Mouse (Mus musculus): ENCODE measurements around the gene Gm20388. TPM values are rescaled to one million over a fixed set of nuclear protein-coding genes. Genes with fewer than 3 reads are reported as not detected.

Gene Gm20388
- polyA plus RNA-seq, 1 experiment from 2014 or later: not detected

DNA sequence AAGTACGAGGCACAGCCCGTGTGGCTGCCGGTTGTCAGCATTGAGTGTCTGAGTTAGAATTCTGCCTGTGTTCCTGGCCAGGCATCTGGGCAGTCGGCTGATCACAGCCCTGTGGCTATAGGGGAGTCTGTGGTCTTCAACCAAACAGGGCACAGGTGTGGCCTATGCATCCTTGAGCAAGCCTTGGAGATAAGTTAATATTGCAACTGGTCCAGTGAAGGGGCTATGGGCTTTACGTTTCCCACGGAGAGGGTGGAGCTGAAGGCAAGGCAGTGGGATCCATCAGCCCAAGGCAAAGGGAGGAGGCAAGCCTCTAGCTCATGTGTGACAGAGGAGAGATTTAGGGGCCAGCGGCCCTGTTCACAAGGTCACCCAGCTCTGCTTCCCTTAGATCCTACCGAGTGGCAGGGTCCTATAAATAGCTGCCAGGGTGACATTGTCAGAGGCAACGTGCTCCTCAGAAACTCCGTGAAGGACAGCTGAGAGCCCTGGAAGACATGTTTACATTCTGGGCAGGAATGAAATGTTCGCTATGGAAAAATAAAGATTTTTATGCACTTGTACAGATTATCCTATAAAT, 4229.7 kb downstream of the Gm20388 start:
- Histone ChIP-seq H3K4me2 (peak overlapping the region; percentile 19; the same call in 1 of the 2 replicates), H3K9me3 (ENCODE audit: control insufficient read depth, low read length) (no peaks in the 10 kb centered on the region), H3K27ac (ENCODE audit: low read depth, low read length) (no peak overlapping the region), H3K4me3 (ENCODE audit: low read depth, low read length) (no peak overlapping the region), H3K9ac (ENCODE audit: low read length) (no peak overlapping the region), H3K27me3 (ENCODE audit: control insufficient read depth, insufficient read depth, low read length) (no peaks in the 10 kb centered on the region), H3K4me1 (ENCODE audit: control insufficient read depth, insufficient read depth, low read length) (peaks cover 12% of the 10 kb centered on the region), H3K36me3 (ENCODE audit: control insufficient read depth, insufficient read depth, low read length) (no peaks in the 10 kb centered on the region)
- 72% methylated on average over 11 of the region's 11 CpGs for WGBS
- DNase-seq (ENCODE audit: low spot score, missing footprints) (peak; percentile 39), ATAC-seq (ENCODE audit: low FRiP score) (no peak)

DNA sequence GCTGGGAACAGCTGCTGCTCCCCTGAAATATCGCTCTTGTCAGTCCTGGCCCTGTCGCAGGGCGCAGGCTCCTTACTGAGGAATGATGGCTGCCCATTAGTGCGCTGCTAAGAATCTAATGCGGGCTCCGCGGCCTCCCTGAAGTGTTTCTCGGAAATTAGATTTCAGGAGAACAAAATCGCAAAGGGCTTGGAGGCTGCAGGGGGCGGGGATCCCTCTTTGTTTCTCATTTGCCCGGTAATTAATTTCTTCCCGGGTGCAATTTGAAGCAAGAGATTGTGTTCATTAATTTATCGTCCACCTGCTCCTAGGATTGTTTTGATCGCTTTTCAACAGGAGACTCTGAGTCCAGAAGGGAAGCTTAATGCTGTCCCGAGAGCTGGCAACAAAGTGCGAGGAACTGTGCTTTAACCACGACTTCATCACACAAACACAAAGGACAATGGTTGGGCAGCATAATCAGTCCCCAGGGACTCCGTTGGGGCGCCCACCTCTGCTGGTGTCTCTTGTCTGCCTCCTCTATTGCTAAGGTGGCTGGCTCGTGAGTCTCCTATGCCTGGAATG, 4230.3 kb downstream of the Gm20388 start:
- peaks cover 12% of the 10 kb centered on the region for H3K4me1 ChIP-seq (ENCODE audit: control insufficient read depth, insufficient read depth, low read length)
- ATAC-seq (ENCODE audit: low FRiP score) (0 out of 2 replicates have a peak, but pooled peaks have one; percentile 42), DNase-seq (ENCODE audit: low spot score, missing footprints) (peak; percentile 83)
- H3K9ac ChIP-seq (ENCODE audit: low read length): peak overlapping the region; percentile 2; the same call in 1 of the 2 replicates
- WGBS: 37% methylated on average over 20 of the region's 20 CpGs
- no peaks in the 10 kb centered on the region for H3K27me3 ChIP-seq (ENCODE audit: control insufficient read depth, insufficient read depth, low read length)
- H3K27ac ChIP-seq (ENCODE audit: low read depth, low read length): peak overlapping the region; percentile 7; the same call in 1 of the 2 replicates
- H3K36me3 ChIP-seq (ENCODE audit: control insufficient read depth, insufficient read depth, low read length): no peaks in the 10 kb centered on the region
- H3K4me2 ChIP-seq: peak overlapping the region; percentile 19; the same call in 1 of the 2 replicates
- no peak overlapping the region for H3K4me3 ChIP-seq (ENCODE audit: low read depth, low read length)
- H3K9me3 ChIP-seq (ENCODE audit: control insufficient read depth, low read length): no peaks in the 10 kb centered on the region

DNA sequence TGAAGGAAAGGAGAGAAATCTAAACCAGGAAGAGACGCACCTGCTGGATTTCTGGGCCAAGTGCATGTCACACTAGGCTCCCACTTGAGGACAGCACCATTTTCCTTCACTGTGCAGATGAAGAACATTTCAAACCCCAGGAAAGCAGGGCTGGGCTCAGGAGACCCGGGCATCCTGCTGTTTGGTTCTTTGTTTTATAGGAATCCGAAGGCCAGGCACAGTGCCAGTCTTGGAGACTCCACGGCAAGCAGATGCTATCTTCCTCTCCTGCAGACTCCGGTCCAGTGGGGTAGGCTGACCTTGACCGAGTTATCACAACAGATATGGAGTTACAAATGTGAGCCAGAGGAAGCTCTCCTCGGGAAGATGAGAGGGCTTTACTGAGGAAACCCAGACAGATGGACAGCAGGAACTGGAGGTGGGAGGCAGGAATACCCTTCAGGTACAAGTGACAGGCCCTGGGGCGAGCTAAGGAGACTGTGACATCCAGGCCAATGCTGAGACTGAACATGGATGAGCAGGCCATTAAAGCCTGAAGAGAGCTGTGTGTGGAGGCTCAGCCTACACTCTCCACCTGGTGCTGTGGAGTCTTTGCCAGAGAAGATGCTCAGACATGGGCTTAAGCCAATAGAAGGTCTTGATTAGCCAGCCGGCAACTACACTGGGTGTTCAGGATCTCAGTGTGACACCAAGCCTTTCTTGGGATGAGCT, 4231.2 kb downstream of the Gm20388 start:
- no peak overlapping the region for H3K27ac ChIP-seq (ENCODE audit: low read depth, low read length)
- WGBS: 76% methylated on average over 9 of the region's 9 CpGs

DNA sequence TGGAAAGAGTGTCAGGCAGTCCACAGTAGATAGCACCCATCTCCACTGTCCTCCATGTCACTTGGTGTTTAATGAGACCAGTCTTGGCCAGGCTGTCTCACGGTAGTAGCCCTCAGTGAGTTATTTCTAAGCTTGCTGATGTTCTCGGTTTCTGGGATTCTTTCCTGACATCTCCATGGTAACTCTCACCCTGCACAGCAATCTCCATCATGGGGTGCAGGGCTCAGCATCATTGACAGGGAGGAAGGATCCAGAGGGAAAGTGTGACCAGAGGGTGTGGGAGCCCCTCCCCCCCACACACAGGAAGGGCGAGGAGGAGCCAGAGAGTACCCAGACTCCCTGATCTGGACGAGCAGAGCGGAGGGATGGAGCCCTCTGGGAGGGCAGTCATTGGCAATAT, 4232.4 kb downstream of the Gm20388 start:
- no peak overlapping the region for H3K4me3 ChIP-seq (ENCODE audit: low read depth, low read length)
- H3K9ac ChIP-seq (ENCODE audit: low read length): no peak overlapping the region
- H3K4me1 ChIP-seq (ENCODE audit: control insufficient read depth, insufficient read depth, low read length): peaks cover 11% of the 10 kb centered on the region
- H3K36me3 ChIP-seq (ENCODE audit: control insufficient read depth, insufficient read depth, low read length): no peaks in the 10 kb centered on the region
- no peaks in the 10 kb centered on the region for H3K9me3 ChIP-seq (ENCODE audit: control insufficient read depth, low read length)
- 33% methylated on average over 5 of the region's 5 CpGs for WGBS
- no peak overlapping the region for H3K27ac ChIP-seq (ENCODE audit: low read depth, low read length)
- DNase-seq (ENCODE audit: low spot score, missing footprints): peak; percentile 61
- H3K27me3 ChIP-seq (ENCODE audit: control insufficient read depth, insufficient read depth, low read length): no peaks in the 10 kb centered on the region
- H3K4me2 ChIP-seq: no peak overlapping the region
- ATAC-seq (ENCODE audit: low FRiP score): no peak

More for the DNA sequence above, 4231.2 kb downstream of the Gm20388 start:
- Histone ChIP-seq H3K9me3 (ENCODE audit: control insufficient read depth, low read length) (no peaks in the 10 kb centered on the region), H3K4me1 (ENCODE audit: control insufficient read depth, insufficient read depth, low read length) (peaks cover 12% of the 10 kb centered on the region), H3K4me2 (no peak overlapping the region), H3K9ac (ENCODE audit: low read length) (no peak overlapping the region), H3K36me3 (ENCODE audit: control insufficient read depth, insufficient read depth, low read length) (no peaks in the 10 kb centered on the region), H3K27me3 (ENCODE audit: control insufficient read depth, insufficient read depth, low read length) (no peaks in the 10 kb centered on the region), H3K4me3 (ENCODE audit: low read depth, low read length) (no peak overlapping the region)
- peak; percentile 79 for DNase-seq (ENCODE audit: low spot score, missing footprints)
- no peak for ATAC-seq (ENCODE audit: low FRiP score)

DNA sequence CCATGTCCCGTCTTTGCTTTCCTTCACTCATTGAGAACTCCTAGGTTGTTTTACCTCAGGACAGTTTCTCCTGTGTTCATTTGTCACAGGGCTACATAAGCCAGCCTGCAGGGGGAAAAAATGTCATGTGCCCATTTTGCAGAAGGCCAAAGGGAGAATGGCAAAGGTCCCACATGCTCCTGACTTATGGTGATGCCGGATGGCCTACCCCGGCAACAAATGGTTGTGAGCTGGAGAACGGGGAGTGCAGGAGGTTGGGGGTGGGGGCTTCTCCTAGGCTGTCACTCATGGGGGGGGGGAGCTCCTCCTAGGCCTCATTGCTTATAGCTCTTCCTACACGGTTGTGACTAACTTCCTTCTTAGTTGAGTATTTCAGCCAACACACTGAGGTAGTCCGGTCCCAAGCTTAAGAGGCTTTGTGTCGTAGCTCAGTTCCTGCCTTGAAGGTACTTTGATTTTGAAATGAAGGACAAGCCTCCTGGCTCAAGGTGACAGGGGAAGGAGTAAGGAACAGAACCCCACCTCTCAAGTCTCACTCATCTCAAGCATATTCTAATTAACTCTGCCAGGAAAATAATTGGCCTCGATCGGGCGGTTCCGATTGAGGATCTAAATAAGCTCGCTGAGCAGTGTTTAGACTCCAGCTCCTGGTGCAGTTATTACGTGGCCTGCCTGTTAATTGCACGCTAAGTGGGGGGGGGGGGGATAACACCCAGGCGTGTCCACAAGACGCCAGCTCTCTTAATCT, 4233.4 kb downstream of the Gm20388 start:
- no peak overlapping the region for H3K9ac ChIP-seq (ENCODE audit: low read length)
- H3K4me2 ChIP-seq: no peak overlapping the region
- no peak overlapping the region for H3K4me3 ChIP-seq (ENCODE audit: low read depth, low read length)
- no peaks in the 10 kb centered on the region for H3K9me3 ChIP-seq (ENCODE audit: control insufficient read depth, low read length)
- peak; percentile 72 for DNase-seq (ENCODE audit: low spot score, missing footprints)
- no peaks in the 10 kb centered on the region for H3K27me3 ChIP-seq (ENCODE audit: control insufficient read depth, insufficient read depth, low read length)
- ATAC-seq (ENCODE audit: low FRiP score): no peak
- H3K4me1 ChIP-seq (ENCODE audit: control insufficient read depth, insufficient read depth, low read length): peaks cover 7% of the 10 kb centered on the region
- H3K27ac ChIP-seq (ENCODE audit: low read depth, low read length): no peak overlapping the region
- no peaks in the 10 kb centered on the region for H3K36me3 ChIP-seq (ENCODE audit: control insufficient read depth, insufficient read depth, low read length)
- WGBS: 90% methylated on average over 16 of the region's 16 CpGs

DNA sequence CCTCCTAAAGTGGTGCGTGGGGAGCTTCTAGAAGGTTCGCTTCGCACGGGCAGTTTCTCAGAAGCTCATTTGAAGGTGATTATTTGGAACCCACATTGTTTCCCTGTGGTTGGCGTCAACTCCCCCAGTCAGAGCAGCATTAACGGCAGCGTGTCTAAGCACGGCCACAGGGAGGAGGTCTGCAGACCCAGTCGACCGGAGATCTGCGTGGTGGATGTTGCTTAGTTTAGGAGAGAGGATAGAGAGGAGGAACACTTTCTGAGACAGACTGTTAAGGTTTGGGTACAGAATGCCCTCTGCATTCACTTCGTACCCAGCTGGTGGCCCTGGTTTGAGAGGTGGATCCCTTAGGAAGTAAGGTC, 4234.0 kb downstream of the Gm20388 start:
- Histone ChIP-seq H3K9ac (ENCODE audit: low read length) (no peak overlapping the region), H3K27me3 (ENCODE audit: control insufficient read depth, insufficient read depth, low read length) (no peaks in the 10 kb centered on the region), H3K4me3 (ENCODE audit: low read depth, low read length) (no peak overlapping the region), H3K4me1 (ENCODE audit: control insufficient read depth, insufficient read depth, low read length) (peaks cover 7% of the 10 kb centered on the region), H3K4me2 (no peak overlapping the region), H3K27ac (ENCODE audit: low read depth, low read length) (no peak overlapping the region), H3K9me3 (ENCODE audit: control insufficient read depth, low read length) (no peaks in the 10 kb centered on the region), H3K36me3 (ENCODE audit: control insufficient read depth, insufficient read depth, low read length) (no peaks in the 10 kb centered on the region)
- DNase-seq (ENCODE audit: low spot score, missing footprints) (no peak), ATAC-seq (ENCODE audit: low FRiP score) (no peak)
- 76% methylated on average over 12 of the region's 12 CpGs for WGBS

DNA sequence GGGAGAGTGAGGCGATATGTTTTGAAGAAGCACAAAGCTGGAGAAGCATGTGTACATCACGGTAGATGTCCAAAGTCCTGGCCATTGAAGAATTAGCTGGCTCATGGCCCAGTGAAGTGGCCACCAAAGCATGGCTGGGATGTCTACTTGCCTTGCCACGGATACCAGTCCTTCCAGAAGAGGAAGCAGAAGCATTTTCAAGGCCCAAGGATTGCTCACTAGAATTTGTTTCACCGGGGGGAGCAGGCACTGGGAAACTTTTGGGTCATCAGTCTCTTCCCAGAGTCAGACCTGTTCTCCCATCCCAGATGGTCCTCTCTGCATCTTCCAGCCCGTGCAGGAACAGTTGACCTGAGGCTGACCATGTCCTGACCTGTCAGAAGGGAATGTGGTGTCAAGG, 4235.6 kb downstream of the Gm20388 start:
- ATAC-seq (ENCODE audit: low FRiP score): no peak
- no peak overlapping the region for H3K27ac ChIP-seq (ENCODE audit: low read depth, low read length)
- DNase-seq (ENCODE audit: low spot score, missing footprints): peak; percentile 53
- no peaks in the 10 kb centered on the region for H3K36me3 ChIP-seq (ENCODE audit: control insufficient read depth, insufficient read depth, low read length)
- H3K4me3 ChIP-seq (ENCODE audit: low read depth, low read length): no peak overlapping the region
- no peaks in the 10 kb centered on the region for H3K27me3 ChIP-seq (ENCODE audit: control insufficient read depth, insufficient read depth, low read length)
- no peak overlapping the region for H3K9ac ChIP-seq (ENCODE audit: low read length)
- no peak overlapping the region for H3K4me2 ChIP-seq
- H3K9me3 ChIP-seq (ENCODE audit: control insufficient read depth, low read length): no peaks in the 10 kb centered on the region
- 88% methylated on average over 5 of the region's 5 CpGs for WGBS
- H3K4me1 ChIP-seq (ENCODE audit: control insufficient read depth, insufficient read depth, low read length): no peaks in the 10 kb centered on the region

DNA sequence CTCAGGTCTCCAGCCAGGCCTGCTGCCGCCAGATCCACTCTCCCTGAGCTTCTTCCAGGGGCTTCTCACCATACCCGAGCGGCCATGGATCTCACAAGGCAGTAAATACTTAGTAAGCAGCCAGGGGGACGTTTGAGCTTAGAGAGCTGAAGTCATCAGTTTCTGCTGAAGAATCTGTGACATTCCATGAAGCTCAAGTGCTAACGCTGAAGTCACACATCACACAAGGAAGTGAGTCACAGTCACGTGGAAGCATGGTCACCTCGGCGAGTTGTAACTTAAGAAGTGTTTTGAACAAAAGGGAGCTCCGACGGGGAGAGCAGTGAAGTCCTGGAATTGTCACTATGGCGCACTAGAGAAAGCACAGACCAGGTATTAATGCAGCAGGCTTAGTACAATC, 4239.4 kb downstream of the Gm20388 start:
- Histone ChIP-seq H3K27ac (ENCODE audit: low read depth, low read length) (no peak overlapping the region), H3K4me2 (no peak overlapping the region), H3K9ac (ENCODE audit: low read length) (no peak overlapping the region), H3K4me1 (ENCODE audit: control insufficient read depth, insufficient read depth, low read length) (no peaks in the 10 kb centered on the region), H3K36me3 (ENCODE audit: control insufficient read depth, insufficient read depth, low read length) (no peaks in the 10 kb centered on the region), H3K9me3 (ENCODE audit: control insufficient read depth, low read length) (no peaks in the 10 kb centered on the region), H3K27me3 (ENCODE audit: control insufficient read depth, insufficient read depth, low read length) (no peaks in the 10 kb centered on the region), H3K4me3 (ENCODE audit: low read depth, low read length) (no peak overlapping the region)
- DNase-seq (ENCODE audit: low spot score, missing footprints): no peak
- ATAC-seq (ENCODE audit: low FRiP score): no peak
- 85% methylated on average over 11 of the region's 11 CpGs for WGBS

DNA sequence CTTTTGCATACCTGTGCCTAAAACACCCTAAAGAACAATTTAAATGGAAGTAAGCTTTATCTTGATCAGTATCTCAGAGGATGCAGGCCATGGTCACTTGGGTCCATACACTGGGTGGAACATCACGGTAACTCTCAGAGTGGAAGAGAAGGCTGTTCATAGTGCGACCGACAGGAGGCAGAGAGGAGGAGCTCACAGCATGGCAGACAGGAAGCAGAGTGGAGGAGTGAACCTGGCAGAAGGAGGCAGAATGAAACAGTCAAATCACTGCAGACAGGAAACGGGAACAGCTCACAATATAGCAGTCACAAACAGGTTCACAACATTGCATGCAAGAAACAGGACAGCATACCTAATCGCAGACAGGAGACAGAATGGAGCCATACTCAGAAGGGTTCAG, 4239.9 kb downstream of the Gm20388 start:
- H3K9me3 ChIP-seq (ENCODE audit: control insufficient read depth, low read length): no peaks in the 10 kb centered on the region
- WGBS: 85% methylated on average over 5 of the region's 5 CpGs
- no peaks in the 10 kb centered on the region for H3K36me3 ChIP-seq (ENCODE audit: control insufficient read depth, insufficient read depth, low read length)
- ATAC-seq (ENCODE audit: low FRiP score) (no peak), DNase-seq (ENCODE audit: low spot score, missing footprints) (no peak)
- no peak overlapping the region for H3K4me2 ChIP-seq
- H3K4me1 ChIP-seq (ENCODE audit: control insufficient read depth, insufficient read depth, low read length): no peaks in the 10 kb centered on the region
- no peak overlapping the region for H3K9ac ChIP-seq (ENCODE audit: low read length)
- H3K27me3 ChIP-seq (ENCODE audit: control insufficient read depth, insufficient read depth, low read length): no peaks in the 10 kb centered on the region
- H3K27ac ChIP-seq (ENCODE audit: low read depth, low read length): no peak overlapping the region
- no peak overlapping the region for H3K4me3 ChIP-seq (ENCODE audit: low read depth, low read length)

Measured in midbrain, embryonic 11.5 days (tissue).